Mouse (Mus musculus): Measurements from ENCODE around the gene Methig1. TPM values are rescaled to one million over a fixed set of nuclear protein-coding genes. Genes with fewer than 3 reads are reported as not detected.
"Not testable (repeated sequence)": the region's sequence is repeated elsewhere in the genome, so short reads cannot be mapped to it uniquely, and the experiment has no call there.

The Methig1 gene
- polyA plus RNA-seq, 1 experiment from 2014 or later = not detected

DNA sequence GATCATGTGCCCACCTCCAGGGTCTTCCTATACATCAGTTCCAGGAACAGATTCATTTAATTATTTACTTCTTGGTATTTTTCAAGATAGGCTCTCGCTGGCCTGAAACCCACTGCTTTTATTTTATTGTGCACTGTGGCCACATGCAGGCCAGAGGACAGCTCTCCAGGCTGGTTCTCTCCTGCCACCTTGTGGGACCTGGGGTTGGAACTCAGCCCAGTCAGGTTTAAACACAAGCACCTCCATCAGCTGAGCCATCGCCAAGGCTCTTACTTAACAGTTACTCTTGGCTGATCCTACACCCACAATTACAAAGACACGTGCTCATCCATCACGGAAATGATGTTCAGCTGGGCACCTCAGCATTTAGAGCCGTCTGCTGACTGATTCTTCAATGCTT, 31.8 kb upstream of the Methig1 start:
- no peak for ATAC-seq
- 62% methylated on average over 5 of the region's 5 CpGs for WGBS
- H3K4me2 ChIP-seq = no peak overlapping the region
- H3K9me3 ChIP-seq (replicated peaks) = no peaks in the 10 kb centered on the region
- H3K36me3 ChIP-seq (ENCODE audit: poor library complexity, severe bottlenecking) = no peaks in the 10 kb centered on the region
- no peak overlapping the region for H3K4me3 ChIP-seq
- H3K9ac ChIP-seq = no peak overlapping the region
- no peaks in the 10 kb centered on the region for H3K27me3 ChIP-seq
- no peaks in the 10 kb centered on the region for H3K4me1 ChIP-seq
- H3K27ac ChIP-seq = no peak overlapping the region

DNA sequence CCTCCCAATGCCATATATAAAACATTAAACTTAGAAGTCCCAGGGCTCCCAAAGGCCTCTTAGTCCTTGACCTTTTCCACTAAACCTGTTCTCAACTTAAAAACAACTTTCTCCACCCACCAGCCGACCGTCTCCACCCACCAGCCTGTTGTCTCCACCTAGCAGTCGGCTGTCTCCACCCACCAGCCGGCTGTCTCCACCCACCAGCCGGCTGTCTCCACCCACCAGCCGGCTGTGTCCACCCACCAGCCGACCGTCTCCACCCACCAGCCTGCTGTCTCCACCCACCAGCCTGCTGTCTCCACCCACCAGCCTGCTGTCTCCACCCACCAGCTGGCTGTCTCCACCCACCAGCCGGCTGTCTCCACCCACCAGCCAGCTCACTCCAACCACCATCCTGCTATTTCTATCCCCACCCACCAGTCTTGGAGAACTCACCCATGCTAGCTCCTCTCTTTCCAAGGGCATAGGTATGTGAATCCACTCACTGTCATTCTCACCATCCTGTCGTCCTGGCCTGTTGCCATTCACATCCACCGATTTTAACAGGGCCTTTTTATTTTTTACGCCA, 28.8 kb upstream of the Methig1 start:
- Histone ChIP-seq H3K27me3 (no peaks in the 10 kb centered on the region), H3K4me3 (no peak overlapping the region), H3K4me1 (no peaks in the 10 kb centered on the region), H3K9ac (no peak overlapping the region), H3K4me2 (no peak overlapping the region), H3K36me3 (ENCODE audit: poor library complexity, severe bottlenecking) (no peaks in the 10 kb centered on the region), H3K9me3 (replicated peaks) (no peaks in the 10 kb centered on the region), H3K27ac (no peak overlapping the region)
- no peak for ATAC-seq
- 75% methylated on average over 12 of the region's 12 CpGs for WGBS

DNA sequence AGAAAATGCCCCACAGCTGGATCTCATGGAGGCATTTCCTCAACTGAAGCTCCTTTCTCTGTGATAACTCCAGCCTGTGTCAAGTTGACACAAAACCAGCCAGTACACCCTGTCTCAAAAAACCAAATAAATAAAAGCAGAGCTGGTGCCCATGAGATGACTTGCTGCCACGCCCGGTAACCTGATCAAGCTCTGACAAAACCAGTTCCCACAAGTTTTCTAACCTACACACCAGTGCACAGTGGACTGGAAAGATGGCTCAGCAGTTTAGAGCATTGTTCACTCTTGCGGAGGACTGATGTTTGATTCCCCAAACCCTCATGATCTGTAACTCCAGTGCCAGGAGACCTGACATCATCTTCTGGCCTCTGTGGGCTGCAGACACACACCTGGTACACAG, 27.7 kb upstream of the Methig1 start:
- H3K4me1 ChIP-seq = no peaks in the 10 kb centered on the region
- H3K9me3 ChIP-seq (replicated peaks) = no peaks in the 10 kb centered on the region
- H3K27me3 ChIP-seq = no peaks in the 10 kb centered on the region
- no peaks in the 10 kb centered on the region for H3K36me3 ChIP-seq (ENCODE audit: poor library complexity, severe bottlenecking)
- no peak overlapping the region for H3K4me2 ChIP-seq
- H3K4me3 ChIP-seq = no peak overlapping the region
- no peak overlapping the region for H3K9ac ChIP-seq
- ATAC-seq = no peak
- 93% methylated on average over 3 of the region's 3 CpGs for WGBS
- no peak overlapping the region for H3K27ac ChIP-seq

DNA sequence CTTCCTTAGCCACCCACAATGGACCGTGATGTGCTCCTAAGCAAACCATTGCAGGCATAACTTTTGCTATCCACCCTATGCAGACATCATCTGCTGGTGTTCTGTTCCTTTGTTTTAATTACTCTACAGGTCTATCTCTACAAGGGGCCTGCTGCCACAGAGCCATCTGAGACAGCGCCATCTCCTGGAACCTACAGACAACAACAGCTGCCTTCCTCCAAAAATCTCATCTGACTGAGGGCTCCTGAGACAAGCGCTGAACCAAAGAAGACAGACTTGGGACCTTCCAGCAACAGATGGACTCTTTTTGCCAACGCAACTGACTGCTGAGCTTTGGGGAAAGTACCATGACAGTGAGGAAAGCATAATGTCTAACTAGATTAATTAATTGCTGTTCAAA, 24.9 kb upstream of the Methig1 start:
- H3K27ac ChIP-seq; H3K27me3 ChIP-seq; H3K9me3 ChIP-seq (replicated peaks); H3K4me1 ChIP-seq; H3K4me2 ChIP-seq; H3K4me3 ChIP-seq; H3K36me3 ChIP-seq (ENCODE audit: poor library complexity, severe bottlenecking); H3K9ac ChIP-seq; ATAC-seq: not testable (repeated sequence)
- WGBS = 63% methylated on average over 4 of the region's 4 CpGs

DNA sequence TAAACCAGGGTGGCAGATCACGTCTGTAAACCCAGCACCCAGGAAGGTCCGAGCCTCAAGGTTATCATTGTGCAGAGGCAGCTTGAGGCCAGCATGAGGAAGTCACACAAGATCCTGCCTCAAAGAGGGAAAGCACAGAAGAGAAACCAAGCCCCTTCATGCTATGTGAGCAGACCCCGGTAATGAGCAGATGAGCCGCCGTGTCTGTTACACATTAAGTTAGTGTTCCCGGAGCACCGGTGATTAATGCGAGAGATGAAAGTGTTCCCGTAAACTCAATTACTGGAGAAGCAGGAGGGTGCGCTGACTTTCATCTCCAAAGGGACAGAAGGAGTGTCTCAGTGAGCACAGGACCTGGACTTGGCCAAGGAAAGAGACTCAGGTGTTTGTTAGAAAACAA, 23.6 kb upstream of the Methig1 start:
- H3K4me1 ChIP-seq; ATAC-seq; H3K9ac ChIP-seq; H3K4me2 ChIP-seq; H3K36me3 ChIP-seq (ENCODE audit: poor library complexity, severe bottlenecking); H3K9me3 ChIP-seq (replicated peaks); H3K4me3 ChIP-seq; H3K27me3 ChIP-seq; H3K27ac ChIP-seq: not testable (repeated sequence)
- WGBS = 58% methylated on average over 10 of the region's 10 CpGs

DNA sequence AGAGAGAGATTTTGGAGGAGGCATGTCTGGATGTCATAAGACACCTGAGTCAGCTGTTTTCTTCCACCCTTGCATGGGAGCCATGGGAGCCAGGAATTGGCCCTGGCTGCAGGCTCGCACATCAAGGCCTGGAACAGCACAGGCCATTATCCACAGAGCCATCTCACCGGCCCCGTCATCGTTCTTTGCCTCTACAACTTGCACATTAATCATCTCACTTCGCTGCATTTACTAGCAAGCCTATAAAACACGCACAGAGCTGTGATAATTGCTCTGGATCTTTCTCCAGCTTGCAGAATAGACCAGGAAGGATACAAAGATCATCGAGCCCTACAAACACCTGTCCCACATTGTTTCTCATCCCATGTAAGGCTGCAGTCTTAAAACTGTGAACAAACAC, 22.2 kb upstream of the Methig1 start:
- H3K9ac ChIP-seq = no peak overlapping the region
- H3K27ac ChIP-seq = no peak overlapping the region
- H3K4me2 ChIP-seq = no peak overlapping the region
- no peaks in the 10 kb centered on the region for H3K4me1 ChIP-seq
- no peaks in the 10 kb centered on the region for H3K9me3 ChIP-seq (replicated peaks)
- no peaks in the 10 kb centered on the region for H3K36me3 ChIP-seq (ENCODE audit: poor library complexity, severe bottlenecking)
- ATAC-seq = no peak
- H3K27me3 ChIP-seq = no peaks in the 10 kb centered on the region
- WGBS = 80% methylated on average over 7 of the region's 7 CpGs
- no peak overlapping the region for H3K4me3 ChIP-seq

DNA sequence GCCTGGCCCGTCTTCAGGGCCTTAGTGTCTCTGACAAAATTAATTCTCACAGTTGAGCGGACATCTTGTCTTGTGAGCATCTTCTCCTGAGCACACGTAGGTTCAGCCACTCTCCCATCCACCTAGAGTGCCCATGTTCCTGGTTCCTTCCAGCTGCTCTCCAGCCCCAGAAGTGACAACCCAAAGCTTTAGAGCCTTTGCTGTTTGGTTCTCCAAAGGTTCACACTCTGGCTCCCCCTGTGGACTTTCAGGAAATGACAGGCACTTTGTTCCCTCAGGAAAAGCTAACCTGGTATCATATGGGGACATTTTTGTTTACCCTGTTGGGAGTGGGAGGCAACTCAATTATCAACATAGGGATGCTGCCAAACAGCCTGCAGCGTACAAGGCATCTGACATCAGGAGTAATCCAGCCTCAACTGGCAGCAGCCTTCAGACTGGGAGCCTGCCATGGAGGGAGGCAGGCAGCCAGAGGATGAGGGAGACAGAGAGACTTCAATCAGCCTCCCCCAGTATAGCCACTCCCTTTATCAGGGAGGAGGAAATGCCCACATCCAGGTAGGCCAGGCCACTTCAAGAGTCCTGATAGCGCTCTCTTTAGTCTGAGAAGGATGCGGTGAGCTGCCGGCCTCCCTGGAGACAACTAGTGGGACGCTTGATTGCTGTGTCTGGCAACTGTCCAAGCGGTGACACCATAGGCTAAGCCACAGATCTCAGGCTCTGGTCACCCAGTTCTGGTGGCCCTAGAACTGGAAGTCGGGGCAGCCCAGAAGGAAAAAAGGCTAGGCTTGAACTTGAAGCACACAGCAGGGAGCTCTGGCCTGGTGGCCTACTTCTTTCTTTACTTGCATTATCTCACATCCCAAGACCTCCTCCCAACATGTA, 20.6 kb upstream of the Methig1 start:
- not testable (repeated sequence) for ATAC-seq

DNA sequence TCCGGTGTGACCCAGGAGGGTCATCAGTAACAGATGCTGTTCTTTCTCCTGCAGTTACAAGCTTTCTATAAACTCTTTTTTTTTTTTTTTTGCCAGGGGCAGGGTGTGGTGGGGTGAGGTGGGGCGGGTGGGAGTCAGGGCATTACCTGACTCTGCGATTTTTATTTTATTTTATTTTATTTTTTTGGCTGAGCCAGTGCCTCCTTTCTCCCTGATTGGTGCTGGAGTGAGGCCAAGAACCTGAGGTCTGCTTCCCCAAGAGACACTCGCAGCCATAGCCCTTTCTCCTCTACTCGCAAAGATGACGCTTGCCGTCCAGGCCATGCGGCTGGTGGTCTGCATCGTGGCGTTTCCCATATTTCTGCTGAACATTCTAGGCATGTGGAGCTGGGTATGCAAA, 18.3 kb upstream of the Methig1 start, which contains the start of gene Mettl7a3:
Mettl7a3 (plus strand) TSS at position 301 of the 400 bp plus-strand sequence.
- no peak for ATAC-seq
- Histone ChIP-seq H3K27ac (no peak within 1 kb of the TSS), H3K9ac (no peak within 1 kb of the TSS), H3K4me1 (no peaks in the 10 kb centered on the region), H3K27me3 (no peaks in the 10 kb centered on the region), H3K36me3 (ENCODE audit: poor library complexity, severe bottlenecking) (no peaks in the 10 kb centered on the region), H3K4me3 (no peak within 1 kb of the TSS), H3K4me2 (no peak within 1 kb of the TSS), H3K9me3 (replicated peaks) (no peaks in the 10 kb centered on the region)
- 80% methylated on average over 10 of the region's 10 CpGs for WGBS

More for the DNA sequence above, 20.6 kb upstream of the Methig1 start:
- 62% methylated on average over 3 of the region's 10 CpGs for WGBS
- not testable (repeated sequence) for H3K9me3 ChIP-seq (replicated peaks); H3K36me3 ChIP-seq (ENCODE audit: poor library complexity, severe bottlenecking); H3K27me3 ChIP-seq; H3K4me3 ChIP-seq; H3K9ac ChIP-seq; H3K4me2 ChIP-seq; H3K4me1 ChIP-seq; H3K27ac ChIP-seq

DNA sequence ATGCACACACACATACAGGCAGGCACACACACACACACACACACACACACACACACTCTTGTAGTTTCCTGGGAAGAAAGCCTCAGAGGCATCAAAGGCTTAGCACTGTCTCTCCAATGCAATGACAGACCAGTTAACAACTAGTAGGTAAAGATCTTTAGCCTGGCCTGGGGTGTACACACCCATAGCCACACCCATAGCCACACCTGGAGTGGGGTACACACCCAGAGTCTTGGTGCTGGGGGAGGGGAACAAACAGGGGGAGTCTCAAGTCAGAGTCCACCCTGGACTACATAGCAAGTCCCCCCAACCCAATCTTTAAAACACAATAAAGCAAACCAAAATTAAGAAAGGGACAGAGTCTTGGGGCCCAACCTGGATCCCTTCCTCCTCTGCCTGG, 15.6 kb upstream of the Methig1 start:
- not testable (repeated sequence) for H3K27me3 ChIP-seq; H3K9me3 ChIP-seq (replicated peaks); ATAC-seq

DNA sequence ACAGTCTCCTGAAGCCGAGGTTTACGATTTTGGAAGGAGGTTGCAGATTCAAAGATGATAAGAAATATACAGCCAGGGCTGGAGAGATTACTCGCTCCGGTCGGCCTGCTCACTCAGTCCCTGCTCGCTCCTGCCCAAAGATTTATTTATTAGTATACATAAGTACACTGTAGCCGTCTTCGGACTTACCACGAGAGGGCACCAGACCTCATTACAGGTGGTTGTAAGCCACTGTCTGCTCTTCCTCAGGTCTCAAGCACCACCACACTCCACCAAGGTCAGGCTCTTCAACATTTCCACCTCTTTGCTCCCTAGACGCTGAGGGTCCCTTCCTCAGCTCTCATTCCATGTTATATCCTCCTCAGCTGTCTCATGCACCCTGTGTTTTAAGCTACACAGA, 15.1 kb upstream of the Methig1 start:
- not testable (repeated sequence) for H3K4me2 ChIP-seq; H3K36me3 ChIP-seq (ENCODE audit: poor library complexity, severe bottlenecking); H3K27ac ChIP-seq; H3K4me3 ChIP-seq; H3K27me3 ChIP-seq; H3K9ac ChIP-seq; ATAC-seq; H3K9me3 ChIP-seq (replicated peaks); H3K4me1 ChIP-seq
- WGBS = 42% methylated on average over 10 of the region's 10 CpGs

More for the DNA sequence above, 15.6 kb upstream of the Methig1 start:
- H3K4me3 ChIP-seq; H3K4me1 ChIP-seq; H3K9ac ChIP-seq; H3K36me3 ChIP-seq (ENCODE audit: poor library complexity, severe bottlenecking); H3K27ac ChIP-seq; H3K4me2 ChIP-seq: not testable (repeated sequence)

DNA sequence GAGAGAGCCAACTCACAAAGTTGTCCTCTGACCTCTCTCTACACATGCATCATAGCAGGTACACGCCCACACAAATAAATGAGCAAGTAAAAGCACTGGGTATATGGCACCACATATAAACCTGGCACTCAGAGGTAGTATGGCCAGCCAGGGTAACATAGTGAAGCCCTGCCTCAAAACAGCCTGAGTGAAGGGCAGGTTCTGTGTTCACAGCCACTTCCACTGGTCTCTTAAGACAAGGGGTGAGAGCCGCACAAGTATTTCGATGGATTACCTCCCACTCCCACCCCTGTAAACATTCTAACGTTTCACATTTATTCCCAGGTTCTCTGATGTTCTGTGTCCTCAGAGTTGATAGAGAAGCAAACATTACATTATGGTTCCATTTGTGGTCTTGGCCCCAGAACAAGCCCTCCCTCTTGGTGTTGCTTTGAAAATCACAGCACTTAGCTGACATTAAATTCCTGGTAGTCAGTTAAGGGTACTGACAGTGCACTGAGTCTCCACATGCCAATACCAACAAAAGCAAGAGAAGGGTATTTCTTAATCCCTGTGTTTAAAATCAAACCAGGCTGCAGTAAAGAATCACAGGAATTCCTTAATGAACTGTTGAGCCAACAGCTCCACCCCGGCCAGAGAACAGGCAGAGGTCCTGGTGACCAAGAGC, 11.5 kb upstream of the Methig1 start:
- H3K9me3 ChIP-seq (replicated peaks); H3K4me3 ChIP-seq; H3K4me1 ChIP-seq; ATAC-seq; H3K9ac ChIP-seq; H3K27me3 ChIP-seq; H3K4me2 ChIP-seq; H3K27ac ChIP-seq; H3K36me3 ChIP-seq (ENCODE audit: poor library complexity, severe bottlenecking): not testable (repeated sequence)
- 69% methylated on average over 5 of the region's 5 CpGs for WGBS

DNA sequence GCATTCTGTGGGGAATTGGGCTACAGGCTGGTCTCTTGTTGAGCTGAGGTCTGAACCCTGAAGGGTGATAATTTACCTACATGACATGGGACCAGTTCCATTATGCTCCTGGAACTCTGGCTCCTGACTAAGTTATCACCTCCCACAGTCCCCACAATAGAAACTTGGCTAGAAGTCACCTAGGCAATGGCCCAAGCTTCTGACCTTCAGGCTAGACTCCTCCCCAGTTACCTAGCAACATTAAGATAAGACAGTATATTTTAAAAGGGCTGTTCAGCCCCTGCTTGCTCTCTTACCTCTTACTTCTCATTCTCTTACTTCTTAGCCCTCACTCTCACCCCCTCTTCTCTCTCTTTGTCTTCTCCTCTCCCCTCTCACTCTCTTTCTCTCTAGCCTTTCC, 7.5 kb upstream of the Methig1 start:
- H3K36me3 ChIP-seq (ENCODE audit: poor library complexity, severe bottlenecking) = no peaks in the 10 kb centered on the region
- no peak overlapping the region for H3K4me3 ChIP-seq
- no peaks in the 10 kb centered on the region for H3K27me3 ChIP-seq
- no peak overlapping the region for H3K9ac ChIP-seq
- H3K9me3 ChIP-seq (replicated peaks) = no peaks in the 10 kb centered on the region
- no peaks in the 10 kb centered on the region for H3K4me1 ChIP-seq
- H3K4me2 ChIP-seq = no peak overlapping the region
- H3K27ac ChIP-seq = no peak overlapping the region
- ATAC-seq = no peak
